In the genomic region with DNA sequence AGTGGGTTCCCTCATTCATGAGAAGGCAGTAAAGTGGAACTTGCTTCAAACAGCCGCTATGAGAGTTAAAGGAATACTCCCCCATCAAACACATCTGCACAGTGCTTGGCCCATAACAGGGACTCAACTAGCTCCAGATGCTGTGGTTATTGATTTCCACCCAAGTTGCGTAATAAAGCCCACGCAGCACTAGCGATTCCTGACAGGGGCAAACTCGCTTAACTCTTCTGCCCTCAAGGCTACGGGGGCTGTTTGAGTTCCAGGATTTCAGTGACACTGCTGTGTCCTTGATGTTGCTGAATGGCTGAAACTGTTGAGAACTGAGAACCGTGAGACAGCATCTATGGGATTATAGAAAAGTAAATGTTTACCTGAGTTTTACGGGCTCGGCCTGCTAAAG, we compare ENCODE assay signal across 22 mouse cellular contexts. TPM values are rescaled to one million over a fixed set of nuclear protein-coding genes. Genes with fewer than 3 reads are reported as not detected.
DNase-seq lines count a peak whose midpoint lies in the region; ATAC-seq and TF ChIP-seq lines count a peak whose summit lies in the region.
"Had no signal": no experiment of that assay in that cellular context is flagged by ENCODE, and none has a peak within 500 bp of the region (broad histone marks: within the 10 kb centered on the region; RNA-seq: fewer than 3 reads in every experiment).

No protein-coding gene starts in this region.

- no peaks in the 10 kb centered on the region for H3K9me3 ChIP-seq in heart, embryonic 11.5 days (replicated peaks; ENCODE audit: control insufficient read depth, low read length)
- no peaks in the 10 kb centered on the region for H3K9me3 ChIP-seq in liver, postnatal 0 days (ENCODE audit: low read length)
- no peaks in the 10 kb centered on the region for H3K9me3 ChIP-seq in liver, embryonic 12.5 days (replicated peaks)
- H3K9me3 ChIP-seq: forebrain, embryonic 10.5 days; heart, embryonic 13.5 days; midbrain, embryonic 15.5 days; neural tube, embryonic 15.5 days had no signal

- no peaks in the 10 kb centered on the region for H3K4me1 ChIP-seq in heart, embryonic 11.5 days (ENCODE audit: control insufficient read depth, insufficient read depth, low read length)
- H3K4me1 ChIP-seq in liver, postnatal 0 days (ENCODE audit: insufficient read depth) = 0 out of 2 replicates have a peak, but pooled peaks cover 2% of the 10 kb centered on the region
- H3K4me1 ChIP-seq in liver, embryonic 12.5 days = no peaks in the 10 kb centered on the region
- H3K4me1 ChIP-seq: midbrain, embryonic 15.5 days; neural tube, embryonic 15.5 days had no signal

- TF ChIP-seq CTCF in liver, postnatal 0 days (IDR thresholded peaks at IDR 0.05; ENCODE audit: low read depth) = no peak

- no peak overlapping the region for H3K4me3 ChIP-seq in heart, embryonic 11.5 days (ENCODE audit: low read depth, low read length)
- H3K4me3 ChIP-seq in liver, postnatal 0 days (ENCODE audit: low read depth, low read length) = no peak overlapping the region
- H3K4me3 ChIP-seq in liver, embryonic 12.5 days = no peak overlapping the region
- H3K4me3 ChIP-seq: forebrain, embryonic 10.5 days; heart, embryonic 13.5 days; midbrain, embryonic 15.5 days; neural tube, embryonic 15.5 days had no signal

- H3K9ac ChIP-seq in heart, embryonic 11.5 days (ENCODE audit: low read depth, low read length) = no peak overlapping the region
- no peak overlapping the region for H3K9ac ChIP-seq in liver, postnatal 0 days (replicated peaks)
- H3K9ac ChIP-seq in liver, embryonic 12.5 days = no peak overlapping the region
- H3K9ac ChIP-seq: forebrain, postnatal 0 days; heart, embryonic 13.5 days; lung, embryonic 14.5 days; midbrain, embryonic 15.5 days; neural tube, embryonic 15.5 days had no signal

- peak; percentile 17 for DNase-seq in adrenal gland, postnatal 14 days
- no peak for DNase-seq in adrenal gland, postnatal 10 days
- DNase-seq in heart, adult 8-10 months (ENCODE audit: low spot score) = peak; percentile 13
- no peak for DNase-seq in liver, postnatal 0 days
- DNase-seq in skeletal muscle tissue, adult 2 months (ENCODE audit: low read depth, low spot score) = peak; percentile 42
- no peak for DNase-seq in spleen, postnatal 14 days (ENCODE audit: low spot score in 2 of 2)
- DNase-seq: cerebellum, adult 9-11 months; forebrain, postnatal 0 days; liver; lung, embryonic 14.5 days; lung, postnatal 36 days; right cerebral cortex, postnatal 14 days had no signal

- H3K36me3 ChIP-seq in heart, embryonic 11.5 days (ENCODE audit: control insufficient read depth, insufficient read depth, low read length) = no peaks in the 10 kb centered on the region
- no peaks in the 10 kb centered on the region for H3K36me3 ChIP-seq in liver, postnatal 0 days (replicated peaks; ENCODE audit: insufficient read depth, low read length)
- H3K36me3 ChIP-seq in liver, embryonic 12.5 days = no peaks in the 10 kb centered on the region
- H3K36me3 ChIP-seq: forebrain, embryonic 10.5 days; heart, embryonic 13.5 days; midbrain, embryonic 15.5 days; neural tube, embryonic 15.5 days had no signal

- TF ChIP-seq EP300 in liver, postnatal 0 days (IDR thresholded peaks at IDR 0.05; ENCODE audit: low read depth) = no peak

- 76% methylated on average over 9 of the region's 9 CpGs for WGBS in heart, embryonic 11.5 days (ENCODE audit: insufficient replicate concordance)
- WGBS in liver, postnatal 0 days (ENCODE audit: insufficient replicate concordance) = 52% methylated on average over 9 of the region's 9 CpGs
- 60% methylated on average over 9 of the region's 9 CpGs for WGBS in liver, embryonic 12.5 days (ENCODE audit: insufficient replicate concordance)

- no peak overlapping the region for H3K4me2 ChIP-seq in heart, embryonic 11.5 days
- H3K4me2 ChIP-seq in liver, postnatal 0 days (ENCODE audit: low read depth, low read length) = peak overlapping the region; percentile 26; the same call in 1 of the 2 replicates
- H3K4me2 ChIP-seq in liver, embryonic 12.5 days = no peak overlapping the region
- H3K4me2 ChIP-seq: heart, embryonic 13.5 days; lung, embryonic 14.5 days; midbrain, embryonic 15.5 days; neural tube, embryonic 15.5 days had no signal

- ATAC-seq in heart, embryonic 11.5 days (replicated peaks; ENCODE audit: insufficient number of reproducible peaks, low FRiP score, low TSS enrichment) = no peak
- no peak for ATAC-seq in liver, postnatal 0 days
- ATAC-seq in liver, embryonic 12.5 days = no peak
- ATAC-seq: forebrain, postnatal 0 days; hindbrain, embryonic 16.5 days; intestine, postnatal 0 days; midbrain, embryonic 15.5 days had no signal

- no peak overlapping the region for H3K27ac ChIP-seq in heart, embryonic 11.5 days (ENCODE audit: low read depth, low read length)
- no peak overlapping the region for H3K27ac ChIP-seq in liver, postnatal 0 days (ENCODE audit: low read depth)
- no peak overlapping the region for H3K27ac ChIP-seq in liver, embryonic 12.5 days
- H3K27ac ChIP-seq: forebrain, embryonic 10.5 days; heart, embryonic 13.5 days; midbrain, embryonic 15.5 days; neural tube, embryonic 15.5 days had no signal

- no peaks in the 10 kb centered on the region for H3K27me3 ChIP-seq in heart, embryonic 11.5 days (ENCODE audit: control insufficient read depth, insufficient read depth, low read length)
- H3K27me3 ChIP-seq in liver, postnatal 0 days (ENCODE audit: insufficient read depth, low read length) = no peaks in the 10 kb centered on the region
- H3K27me3 ChIP-seq in liver, embryonic 12.5 days (replicated peaks) = no peaks in the 10 kb centered on the region
- H3K27me3 ChIP-seq: CH12.LX; heart, embryonic 13.5 days; midbrain, embryonic 15.5 days; neural tube, embryonic 15.5 days had no signal

RNA-seq across cellular contexts. Expression of gene Neo1, which starts 50.9 kb away (rescaled TPM):
- 49.3 and 55.0 TPM in 2 replicates for total RNA-seq in adrenal gland, postnatal 14 days (2021)
- total RNA-seq in adrenal gland, postnatal 10 days (2021) = 10 to 100 TPM; 46.1 to 58.6 TPM
- 10 to 100 TPM; 43.4 to 53.8 (median 45.1) TPM for total RNA-seq in heart, adult 8-10 months (2022)
- polyA plus RNA-seq in heart, embryonic 11.5 days (2014; fragmentation: Nextera tagmentation; extraction: Ambion mirVana) = 30.3 and 35.7 TPM in 2 replicates
- 1.2 and 1.5 TPM in 2 replicates for polyA plus RNA-seq in liver, postnatal 0 days (2015; fragmentation: Nextera tagmentation; extraction: Ambion mirVana)
- polyA plus RNA-seq in liver, embryonic 12.5 days (2016; fragmentation: Nextera tagmentation; extraction: Ambion mirVana) = 5.3 TPM in 2 replicates
- total RNA-seq: megakaryocyte-erythroid progenitor cell, adult 5-6 weeks had no signal

Comparison
In these comparisons a context has a peak if more than half of its experiments do, and no peak if none do; other contexts are left out.
1. DNase-seq: peak in adrenal gland, postnatal 14 days (single experiment), heart, adult 8-10 months (single experiment) and skeletal muscle tissue, adult 2 months (single experiment); none in adrenal gland, postnatal 10 days (single experiment), liver, postnatal 0 days (single experiment) and spleen, postnatal 14 days (0 of 2).